Mouse (Mus musculus) heart, postnatal 10 days (tissue): ENCODE measurements around the gene Prdx6. TPM values are rescaled to one million over a fixed set of nuclear protein-coding genes. Genes with fewer than 3 reads are reported as not detected.

Experiments
- DNase-seq, 2 experiments: peaks; one replicate each; pipeline ENCODE4 v3.0.0; 2021
- intact Hi-C: fragments of 180-260 bp; cut with DNase I; formaldehyde crosslinking; loops from one replicate; pipeline ENCODE4 v1.15.1; 2025
- total RNA-seq, 2 experiments: library from RNA; stranded (reverse); gene quantifications; 2 replicates each; pipeline ENCODE4 v1.2.3; 2021

Gene Prdx6
- total RNA-seq = 100 to 1,000 TPM; 230 to 240 TPM

GRCm38 (mm10) chr1:161250604-161251416 is at the start of gene Prdx6:
Gene Prdx6 (minus strand): TSS chr1:161251219.
- intact Hi-C loops = loop anchor here (2.0 kb wide), 1 partner anchor 120 kb away; the partner anchor contains the start of gene Klhl20
- DNase-seq = peak; percentile 84 to 86

GRCm38 (mm10) chr1:161288256-161288655 is 37.2 kb upstream of the Prdx6 start:
- intact Hi-C loops = loop anchor here (5.0 kb wide), 2 partner anchors 91 to 449 kb away; no protein-coding TSS in a partner anchor
- DNase-seq = no peak

- DNase-seq = peak; percentile 74 to 77
- intact Hi-C loops = loop anchor here (1.0 to 5.0 kb wide), 3 partner anchors 73 to 450 kb away; no protein-coding TSS in a partner anchor
These were observed 35.8 kb upstream of the Prdx6 start for GRCm38 (mm10) chr1:161286726-161287310.

GRCm38 (mm10) chr1:161281054-161281688 is 30.2 kb upstream of the Prdx6 start:
- intact Hi-C loops = no loop called here

GRCm38 (mm10) chr1:161279244-161279908 is 28.4 kb upstream of the Prdx6 start:
- intact Hi-C loops = no loop called here
- DNase-seq = no peak

More at GRCm38 (mm10) chr1:161281054-161281688, 30.2 kb upstream of the Prdx6 start:
- DNase-seq = no peak

GRCm38 (mm10) chr1:161273486-161273885 is 22.5 kb upstream of the Prdx6 start:
- intact Hi-C loops = no loop called here
- no peak for DNase-seq

- intact Hi-C loops = no loop called here
- DNase-seq = no peak
These were observed 20.4 kb upstream of the Prdx6 start for GRCm38 (mm10) chr1:161271461-161271810.

- no peak for DNase-seq
- intact Hi-C loops = no loop called here
These were observed 19.9 kb upstream of the Prdx6 start for GRCm38 (mm10) chr1:161270776-161271460.

- DNase-seq = no peak
- intact Hi-C loops = no loop called here
These were observed 18.3 kb upstream of the Prdx6 start for GRCm38 (mm10) chr1:161269346-161269745.

- peak in 1 of 2 experiments; percentile 31 for DNase-seq
- intact Hi-C loops = no loop called here
These were observed 17.9 kb upstream of the Prdx6 start for GRCm38 (mm10) chr1:161268884-161269283.

GRCm38 (mm10) chr1:161268116-161268515 is 17.1 kb upstream of the Prdx6 start:
- no peak for DNase-seq
- intact Hi-C loops = no loop called here

- intact Hi-C loops = no loop called here
- DNase-seq = no peak
These were observed 13.9 kb upstream of the Prdx6 start for GRCm38 (mm10) chr1:161264961-161265360.

GRCm38 (mm10) chr1:161263584-161263983 is 12.6 kb upstream of the Prdx6 start:
- intact Hi-C loops = no loop called here
- no peak for DNase-seq

- intact Hi-C loops = no loop called here
- DNase-seq = no peak
These were observed 11.5 kb upstream of the Prdx6 start for GRCm38 (mm10) chr1:161262542-161262941.

GRCm38 (mm10) chr1:161260761-161261160 is 9.7 kb upstream of the Prdx6 start:
- intact Hi-C loops = no loop called here
- no peak for DNase-seq

- DNase-seq = no peak
- intact Hi-C loops = no loop called here
These were observed 8.1 kb upstream of the Prdx6 start for GRCm38 (mm10) chr1:161259142-161259541.

GRCm38 (mm10) chr1:161258331-161258730 is 7.3 kb upstream of the Prdx6 start:
- DNase-seq = no peak
- intact Hi-C loops = no loop called here

GRCm38 (mm10) chr1:161256918-161257317 is 5.9 kb upstream of the Prdx6 start:
- intact Hi-C loops = no loop called here
- no peak for DNase-seq

- intact Hi-C loops = no loop called here
- DNase-seq = no peak
These were observed 3.3 kb upstream of the Prdx6 start for GRCm38 (mm10) chr1:161254361-161254760.

- no peak for DNase-seq
- intact Hi-C loops = no loop called here
These were observed 1.9 kb upstream of the Prdx6 start for GRCm38 (mm10) chr1:161252901-161253300.
